Mouse (Mus musculus): ENCODE results near the gene Eps8l3. TPM values are rescaled to one million over a fixed set of nuclear protein-coding genes. Genes with fewer than 3 reads are reported as not detected.

The Eps8l3 gene
- 0.13 TPM in 1 of 2 replicates, not detected in the other for polyA plus RNA-seq (2015; fragmentation: Nextera tagmentation; extraction: Ambion mirVana)

GRCm38 (mm10) chr3:107877005-107877404 lies at the start of gene Eps8l3:
Eps8l3 (plus strand) TSS chr3:107877229.
- Histone ChIP-seq H3K27ac (no peak within 1 kb of the TSS), H3K27me3 (ENCODE audit: insufficient read depth, low read length) (no peaks in the 10 kb centered on the region), H3K4me2 (ENCODE audit: low read length) (no peak within 1 kb of the TSS), H3K4me3 (replicated peaks; ENCODE audit: low read depth, low read length) (no peak within 1 kb of the TSS), H3K36me3 (ENCODE audit: insufficient read depth, low read length) (no peaks in the 10 kb centered on the region), H3K9ac (ENCODE audit: low read depth, low read length) (no peak within 1 kb of the TSS), H3K4me1 (replicated peaks; ENCODE audit: insufficient read depth, low read length) (no peaks in the 10 kb centered on the region), H3K9me3 (replicated peaks; ENCODE audit: low read length) (no peaks in the 10 kb centered on the region)
- WGBS: 90% methylated on average over 5 of the region's 5 CpGs
- no peak for ATAC-seq (replicated peaks; ENCODE audit: low FRiP score, low read depth)
- no peak for DNase-seq (ENCODE audit: low spot score)
- no peak for TF ChIP-seq CTCF (IDR thresholded peaks at IDR 0.05; ENCODE audit: low read depth)

GRCm38 (mm10) chr3:107827873-107828405 lies 49.1 kb upstream of the Eps8l3 start:
- Histone ChIP-seq H3K4me1 (replicated peaks; ENCODE audit: insufficient read depth, low read length) (no peaks in the 10 kb centered on the region), H3K36me3 (ENCODE audit: insufficient read depth, low read length) (no peaks in the 10 kb centered on the region), H3K27ac (no peak overlapping the region), H3K4me3 (replicated peaks; ENCODE audit: low read depth, low read length) (no peak overlapping the region), H3K27me3 (ENCODE audit: insufficient read depth, low read length) (no peaks in the 10 kb centered on the region), H3K9ac (ENCODE audit: low read depth, low read length) (no peak overlapping the region), H3K4me2 (ENCODE audit: low read length) (no peak overlapping the region), H3K9me3 (replicated peaks; ENCODE audit: low read length) (no peaks in the 10 kb centered on the region)
- no peak for TF ChIP-seq CTCF (IDR thresholded peaks at IDR 0.05; ENCODE audit: low read depth)
- WGBS: 82% methylated on average over 10 of the region's 10 CpGs
- DNase-seq (ENCODE audit: low spot score) (no peak), ATAC-seq (replicated peaks; ENCODE audit: low FRiP score, low read depth) (no peak)

- Histone ChIP-seq H3K27ac (no peak overlapping the region), H3K4me1 (replicated peaks; ENCODE audit: insufficient read depth, low read length) (no peaks in the 10 kb centered on the region), H3K9me3 (replicated peaks; ENCODE audit: low read length) (no peaks in the 10 kb centered on the region), H3K4me3 (replicated peaks; ENCODE audit: low read depth, low read length) (no peak overlapping the region), H3K9ac (ENCODE audit: low read depth, low read length) (no peak overlapping the region), H3K4me2 (ENCODE audit: low read length) (no peak overlapping the region), H3K36me3 (ENCODE audit: insufficient read depth, low read length) (no peaks in the 10 kb centered on the region), H3K27me3 (ENCODE audit: insufficient read depth, low read length) (no peaks in the 10 kb centered on the region)
- DNase-seq (ENCODE audit: low spot score) (peak; percentile 33), ATAC-seq (replicated peaks; ENCODE audit: low FRiP score, low read depth) (0 out of 2 replicates have a peak, but pooled peaks have one; percentile 46)
- WGBS: 32% methylated on average over 5 of the region's 5 CpGs
- no peak for TF ChIP-seq CTCF (IDR thresholded peaks at IDR 0.05; ENCODE audit: low read depth)
Measured at GRCm38 (mm10) chr3:107828518-107828917, 48.5 kb upstream of the Eps8l3 start.

GRCm38 (mm10) chr3:107828997-107829396 lies 48.0 kb upstream of the Eps8l3 start:
- ATAC-seq (replicated peaks; ENCODE audit: low FRiP score, low read depth) (no peak), DNase-seq (ENCODE audit: low spot score) (no peak)
- no peak overlapping the region for H3K4me3 ChIP-seq (replicated peaks; ENCODE audit: low read depth, low read length)
- TF ChIP-seq CTCF (IDR thresholded peaks at IDR 0.05; ENCODE audit: low read depth): no peak
- no peak overlapping the region for H3K27ac ChIP-seq
- H3K27me3 ChIP-seq (ENCODE audit: insufficient read depth, low read length): no peaks in the 10 kb centered on the region
- no peak overlapping the region for H3K4me2 ChIP-seq (ENCODE audit: low read length)
- no peaks in the 10 kb centered on the region for H3K9me3 ChIP-seq (replicated peaks; ENCODE audit: low read length)
- H3K36me3 ChIP-seq (ENCODE audit: insufficient read depth, low read length): no peaks in the 10 kb centered on the region
- 86% methylated on average over 4 of the region's 4 CpGs for WGBS
- no peak overlapping the region for H3K9ac ChIP-seq (ENCODE audit: low read depth, low read length)
- no peaks in the 10 kb centered on the region for H3K4me1 ChIP-seq (replicated peaks; ENCODE audit: insufficient read depth, low read length)

- no peak for DNase-seq (ENCODE audit: low spot score)
- TF ChIP-seq CTCF (IDR thresholded peaks at IDR 0.05; ENCODE audit: low read depth): no peak
- Histone ChIP-seq H3K9ac (ENCODE audit: low read depth, low read length) (no peak overlapping the region), H3K4me2 (ENCODE audit: low read length) (no peak overlapping the region), H3K4me3 (replicated peaks; ENCODE audit: low read depth, low read length) (no peak overlapping the region), H3K9me3 (replicated peaks; ENCODE audit: low read length) (no peaks in the 10 kb centered on the region), H3K4me1 (replicated peaks; ENCODE audit: insufficient read depth, low read length) (no peaks in the 10 kb centered on the region), H3K27ac (no peak overlapping the region), H3K36me3 (ENCODE audit: insufficient read depth, low read length) (no peaks in the 10 kb centered on the region), H3K27me3 (ENCODE audit: insufficient read depth, low read length) (no peaks in the 10 kb centered on the region)
- 54% methylated on average over 14 of the region's 14 CpGs for WGBS
- no peak for ATAC-seq (replicated peaks; ENCODE audit: low FRiP score, low read depth)
Measured at GRCm38 (mm10) chr3:107829625-107830024, 47.4 kb upstream of the Eps8l3 start.

- H3K36me3 ChIP-seq (ENCODE audit: insufficient read depth, low read length): no peaks in the 10 kb centered on the region
- no peak overlapping the region for H3K4me3 ChIP-seq (replicated peaks; ENCODE audit: low read depth, low read length)
- WGBS: 59% methylated on average over 10 of the region's 10 CpGs
- H3K9ac ChIP-seq (ENCODE audit: low read depth, low read length): no peak overlapping the region
- H3K4me1 ChIP-seq (replicated peaks; ENCODE audit: insufficient read depth, low read length): no peaks in the 10 kb centered on the region
- no peaks in the 10 kb centered on the region for H3K9me3 ChIP-seq (replicated peaks; ENCODE audit: low read length)
- DNase-seq (ENCODE audit: low spot score) (no peak), ATAC-seq (replicated peaks; ENCODE audit: low FRiP score, low read depth) (no peak)
- H3K27ac ChIP-seq: no peak overlapping the region
- H3K4me2 ChIP-seq (ENCODE audit: low read length): no peak overlapping the region
- no peaks in the 10 kb centered on the region for H3K27me3 ChIP-seq (ENCODE audit: insufficient read depth, low read length)
- TF ChIP-seq CTCF (IDR thresholded peaks at IDR 0.05; ENCODE audit: low read depth): no peak
Measured at GRCm38 (mm10) chr3:107831875-107832554, 45.0 kb upstream of the Eps8l3 start.

All from kidney, postnatal 0 days (tissue).